10 mouse cellular contexts compared by ENCODE assay signal in the genomic region with DNA sequence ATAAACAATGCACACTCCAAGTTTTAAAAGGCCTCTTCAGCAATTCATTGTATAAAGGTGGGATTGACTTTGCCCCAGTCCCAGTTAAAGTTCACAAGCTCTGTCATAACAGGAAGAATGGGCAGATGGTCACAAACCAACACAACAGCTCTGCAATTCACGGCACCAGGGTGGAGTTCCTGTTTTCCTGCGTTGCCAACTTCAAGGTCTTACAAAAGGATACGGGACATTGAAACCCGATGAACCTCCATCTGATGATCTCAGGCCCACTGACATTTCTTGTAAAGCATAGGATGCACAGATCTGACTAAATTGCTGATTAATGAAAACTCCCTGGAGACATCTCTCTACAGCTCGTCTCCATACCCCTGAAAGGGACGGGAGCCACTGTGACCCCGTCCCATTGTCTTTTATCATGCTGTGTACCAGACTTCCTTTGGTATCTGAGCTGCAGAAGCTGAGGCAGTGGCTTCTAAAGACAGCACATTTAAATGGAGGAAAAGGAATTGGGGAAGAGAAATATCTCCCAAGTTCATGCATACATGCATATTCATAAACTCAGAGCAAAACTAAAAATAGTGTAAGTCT. TPM values are rescaled to one million over a fixed set of nuclear protein-coding genes. Genes with fewer than 3 reads are reported as not detected.
A peak's percentile ranks its signal among the peaks of the same experiment; 100 is the strongest.
DNase-seq lines count a peak whose midpoint lies in the region; ATAC-seq and TF ChIP-seq lines count a peak whose summit lies in the region.
"Had no signal": no experiment of that assay in that cellular context is flagged by ENCODE, and none has a peak within 500 bp of the region (broad histone marks: within the 10 kb centered on the region; RNA-seq: fewer than 3 reads in every experiment).

No protein-coding gene starts in this region.

- no peaks in the 10 kb centered on the region; the same call in 1 of the 2 replicates for H3K36me3 ChIP-seq in heart, postnatal 0 days (replicated peaks; ENCODE audit: control insufficient read depth, insufficient read depth, low read length)
- H3K36me3 ChIP-seq in liver, embryonic 15.5 days (replicated peaks), result no peaks in the 10 kb centered on the region
- H3K36me3 ChIP-seq: embryonic facial prominence, embryonic 13.5 days; limb, embryonic 15.5 days; neural tube, embryonic 12.5 days had no signal

- H3K9me3 ChIP-seq in heart, postnatal 0 days (replicated peaks; ENCODE audit: control insufficient read depth, low read length), result no peaks in the 10 kb centered on the region
- H3K9me3 ChIP-seq in liver, embryonic 15.5 days (replicated peaks), result no peaks in the 10 kb centered on the region
- H3K9me3 ChIP-seq: embryonic facial prominence, embryonic 13.5 days; limb, embryonic 15.5 days; neural tube, embryonic 12.5 days had no signal

- 48% methylated on average over 7 of the region's 7 CpGs for WGBS in heart, postnatal 0 days
- WGBS in liver, embryonic 15.5 days (ENCODE audit: insufficient replicate concordance), result 6% methylated on average over 7 of the region's 7 CpGs

- H3K4me1 ChIP-seq in heart, postnatal 0 days (ENCODE audit: control insufficient read depth, insufficient read depth), result no peaks in the 10 kb centered on the region
- H3K4me1 ChIP-seq in liver, embryonic 15.5 days (replicated peaks), result peaks cover 13% of the 10 kb centered on the region; the same call in 1 of the 2 replicates

- TF ChIP-seq EP300 in heart, postnatal 0 days (IDR thresholded peaks at IDR 0.05; ENCODE audit: low read depth), result peak; percentile 37; the same call in 1 of the 2 replicates

- intact Hi-C loops in left cerebral cortex, postnatal 25 days (cut with DNase I), result loop anchor here (5.0 kb wide), 1 partner anchor 102 kb away; no protein-coding TSS in a partner anchor

- DNase-seq in retina, postnatal 1 day, result peak; percentile 26
- no peak for DNase-seq in retina, embryonic 14.5 days (ENCODE audit: low spot score)
- no peak for DNase-seq in heart, postnatal 0 days (ENCODE audit: low spot score)
- DNase-seq in urinary bladder, adult 18-20 months (ENCODE audit: low spot score in 2 of 2), result no peak
- DNase-seq in left cerebral cortex, postnatal 25 days (ENCODE audit: low spot score in 2 of 2), result no peak
- DNase-seq in layer of hippocampus, postnatal 25 days (ENCODE audit: extremely low spot score in 1 of 2, low spot score in 1 of 2), result no peak

- TF ChIP-seq CTCF in heart, postnatal 0 days (IDR thresholded peaks at IDR 0.05; ENCODE audit: low read depth), result no peak

- peaks cover 9% of the 10 kb centered on the region for H3K27me3 ChIP-seq in heart, postnatal 0 days (ENCODE audit: control insufficient read depth, insufficient read depth, low read length)
- H3K27me3 ChIP-seq in liver, embryonic 15.5 days, result peaks cover 66% of the 10 kb centered on the region

- H3K4me3 ChIP-seq in heart, postnatal 0 days (ENCODE audit: low read depth, low read length), result peak overlapping the region; percentile 68
- no peak overlapping the region for H3K4me3 ChIP-seq in liver, embryonic 15.5 days (replicated peaks)
- H3K4me3 ChIP-seq: neural tube, embryonic 12.5 days had no signal

- no peak overlapping the region for H3K9ac ChIP-seq in heart, postnatal 0 days (replicated peaks; ENCODE audit: low read depth, low read length)
- H3K9ac ChIP-seq in liver, embryonic 15.5 days, result no peak overlapping the region
- H3K9ac ChIP-seq: embryonic facial prominence, embryonic 13.5 days; limb, embryonic 15.5 days; neural tube, embryonic 12.5 days had no signal

- peak overlapping the region; percentile 61 for H3K27ac ChIP-seq in heart, postnatal 0 days (ENCODE audit: low read depth)
- H3K27ac ChIP-seq in liver, embryonic 15.5 days (replicated peaks), result no peak overlapping the region
- H3K27ac ChIP-seq: embryonic facial prominence, embryonic 13.5 days; limb, embryonic 15.5 days; neural tube, embryonic 12.5 days had no signal

- ATAC-seq in heart, postnatal 0 days (ENCODE audit: insufficient read depth, low read depth), result no peak
- ATAC-seq in liver, embryonic 15.5 days (ENCODE audit: insufficient read depth), result 0 out of 2 replicates have a peak, but pooled peaks have one; percentile 31

- peak overlapping the region; percentile 76 for H3K4me2 ChIP-seq in heart, postnatal 0 days (ENCODE audit: low read depth, low read length)
- H3K4me2 ChIP-seq in liver, embryonic 15.5 days, result no peak overlapping the region
- H3K4me2 ChIP-seq: embryonic facial prominence, embryonic 13.5 days; limb, embryonic 15.5 days; neural tube, embryonic 12.5 days had no signal

RNA-seq across cellular contexts. Expression of a gene that starts 3.6 kb away (rescaled TPM):
- 50.9 and 60.1 TPM in 2 replicates for total RNA-seq in heart, postnatal 0 days (2014; rRNA removed; ENCODE audit: low replicate concordance)
- polyA plus RNA-seq in heart, postnatal 0 days (2015; fragmentation: Nextera tagmentation; extraction: Ambion mirVana), result 27.4 and 30.8 TPM in 2 replicates
- polyA plus RNA-seq in liver, embryonic 15.5 days (2015; fragmentation: Nextera tagmentation; extraction: Ambion mirVana), result 8.0 and 8.7 TPM in 2 replicates
- 10 to 100 TPM; 10.2 to 10.5 TPM for total RNA-seq in left cerebral cortex, postnatal 25 days (2021)
- total RNA-seq in layer of hippocampus, postnatal 25 days (2021), result 10 to 100 TPM in 1 of 2 experiments, 1 to 10 TPM in 1; 8.0 to 11.7 TPM
